Mouse (Mus musculus): ENCODE data around the gene Dvl2.

Dvl2 gene

DNA sequence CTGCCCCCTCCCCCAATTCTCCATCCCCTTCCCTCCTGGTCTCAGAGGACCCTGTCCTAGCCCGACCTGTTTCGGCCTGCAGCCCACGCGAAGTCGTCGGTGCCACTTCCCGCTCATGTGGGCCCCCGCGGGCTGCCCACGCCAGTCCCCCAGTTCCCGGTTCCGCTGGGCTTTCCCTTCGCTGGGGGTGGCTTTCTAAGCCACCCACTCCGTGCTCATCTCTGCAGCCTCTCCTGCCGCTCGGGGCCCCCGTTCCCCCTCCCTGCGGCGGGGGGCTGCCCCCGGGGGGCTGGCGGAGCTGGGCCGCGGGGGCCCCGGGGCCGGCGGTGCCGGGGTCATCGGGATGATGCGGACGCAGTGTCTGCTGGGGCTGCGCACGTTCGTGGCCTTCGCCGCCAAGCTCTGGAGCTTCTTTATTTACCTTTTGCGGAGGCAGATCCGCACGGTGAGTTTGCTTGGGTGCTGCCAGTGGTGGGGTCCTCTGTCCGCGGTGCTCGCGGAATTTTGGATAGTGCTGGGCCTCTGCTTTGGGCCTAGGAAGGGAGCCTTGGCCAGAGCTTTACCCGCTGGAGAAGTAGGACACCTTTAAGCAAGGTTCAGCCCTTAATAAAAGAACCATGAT lies 19.1 kb upstream of the Dvl2 start, which contains the start of gene Ctdnep1:
Gene Ctdnep1 (plus strand): TSS at position 16 of the 622 bp plus-strand sequence.
- peak; percentile 59 for DNase-seq (ENCODE audit: low spot score)

DNA sequence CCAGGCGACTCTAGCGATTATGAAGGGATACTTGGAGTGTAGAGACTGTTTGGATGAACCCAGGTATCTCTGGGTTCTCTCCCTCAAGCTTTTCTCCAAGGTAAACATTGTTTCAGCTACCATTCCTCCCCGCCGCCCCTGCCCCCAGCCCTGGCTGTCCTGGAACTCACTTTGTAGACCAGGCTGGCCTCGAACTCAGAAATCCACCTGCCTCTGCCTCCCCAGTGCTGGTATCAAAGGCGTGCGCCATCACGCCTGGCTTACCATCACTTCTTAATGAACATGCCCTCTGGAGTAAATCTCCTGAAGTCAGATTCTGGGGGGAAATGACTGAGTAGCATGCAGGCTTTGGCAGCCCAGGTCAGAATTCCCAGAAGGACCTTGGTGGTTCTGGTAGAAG lies 18.2 kb upstream of the Dvl2 start, which contains the start of gene Elp5:
Gene Elp5 (minus strand): TSS at position 293 of the 400 bp plus-strand sequence.
- no peak for DNase-seq (ENCODE audit: low spot score)

DNA sequence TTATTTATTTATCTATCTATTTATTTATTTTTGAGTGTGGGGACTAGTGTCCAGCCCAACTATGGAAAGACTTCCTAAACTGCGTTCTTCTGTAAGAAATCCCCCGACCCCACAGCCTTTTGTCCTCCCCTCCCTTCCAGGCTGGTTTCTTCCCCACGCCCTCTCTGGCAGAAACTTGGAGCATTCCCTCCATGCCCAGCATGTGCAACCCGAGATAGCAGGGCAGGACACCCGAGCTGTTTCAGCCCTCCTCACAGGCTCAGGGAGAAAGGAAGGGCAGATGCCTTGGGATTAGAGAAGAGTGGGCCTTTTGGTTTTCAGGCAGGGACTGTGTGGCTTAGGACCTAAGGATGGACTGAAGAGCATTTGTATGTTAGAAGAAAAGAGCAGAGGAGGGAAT lies 17.5 kb upstream of the Dvl2 start:
- DNase-seq (ENCODE audit: low spot score): no peak

DNA sequence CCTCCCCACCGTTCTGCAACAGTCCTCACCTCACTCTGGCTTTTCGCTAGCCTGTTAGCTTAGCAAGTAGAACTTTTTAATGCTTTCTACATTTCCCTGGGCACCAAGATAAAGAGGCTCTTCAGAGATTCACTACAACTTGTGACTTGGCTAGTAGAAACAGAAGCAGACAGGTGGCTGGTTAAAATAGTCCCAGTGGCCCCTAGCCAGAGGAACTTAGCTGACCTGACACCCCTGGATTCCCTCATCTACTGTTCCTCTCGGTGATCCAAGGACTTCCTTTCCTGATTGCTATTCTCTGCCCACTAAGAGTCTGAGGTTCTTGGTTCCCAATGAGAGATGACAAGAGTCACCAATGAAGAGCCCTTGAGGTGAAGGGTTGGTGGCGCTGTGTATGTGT lies 17.0 kb upstream of the Dvl2 start:
- no peak for DNase-seq (ENCODE audit: low spot score)

DNA sequence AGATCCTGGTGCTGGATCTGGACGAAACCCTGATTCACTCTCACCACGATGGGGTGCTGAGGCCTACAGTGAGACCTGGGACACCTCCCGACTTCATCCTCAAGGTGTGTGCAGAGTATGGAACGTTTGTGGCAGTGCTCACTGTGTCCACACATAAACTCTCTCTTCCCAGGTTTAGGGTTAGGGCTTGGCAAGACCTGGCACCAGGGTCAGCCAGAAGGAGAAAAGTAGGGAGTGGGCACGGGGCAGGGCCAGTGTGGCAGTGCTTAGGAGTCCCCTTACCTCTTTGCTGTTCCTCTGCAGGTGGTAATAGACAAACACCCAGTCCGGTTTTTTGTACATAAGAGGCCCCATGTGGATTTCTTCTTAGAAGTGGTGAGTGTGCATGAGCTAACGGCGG lies 16.0 kb upstream of the Dvl2 start:
- DNase-seq (ENCODE audit: low spot score): no peak

DNA sequence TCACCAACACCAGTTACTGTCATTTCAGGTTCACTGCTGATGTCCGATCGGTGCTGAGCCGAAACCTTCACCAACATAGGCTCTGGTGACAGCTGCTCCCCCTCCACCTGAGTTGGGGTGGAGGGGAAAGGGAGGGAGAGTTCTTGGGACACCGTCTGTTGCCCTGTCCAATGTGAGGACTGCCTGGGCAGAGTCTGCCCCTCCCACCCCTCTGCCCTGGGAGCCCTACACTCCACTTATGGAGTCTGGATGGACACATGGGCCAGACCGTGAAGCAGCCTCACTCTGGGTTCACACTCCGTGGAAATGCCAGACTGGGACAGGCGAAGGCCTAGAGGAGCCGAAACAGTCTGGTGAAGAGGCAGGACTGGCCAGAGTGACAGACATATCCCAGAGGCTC lies 10.4 kb upstream of the Dvl2 start:
- DNase-seq (ENCODE audit: low spot score): no peak

DNA sequence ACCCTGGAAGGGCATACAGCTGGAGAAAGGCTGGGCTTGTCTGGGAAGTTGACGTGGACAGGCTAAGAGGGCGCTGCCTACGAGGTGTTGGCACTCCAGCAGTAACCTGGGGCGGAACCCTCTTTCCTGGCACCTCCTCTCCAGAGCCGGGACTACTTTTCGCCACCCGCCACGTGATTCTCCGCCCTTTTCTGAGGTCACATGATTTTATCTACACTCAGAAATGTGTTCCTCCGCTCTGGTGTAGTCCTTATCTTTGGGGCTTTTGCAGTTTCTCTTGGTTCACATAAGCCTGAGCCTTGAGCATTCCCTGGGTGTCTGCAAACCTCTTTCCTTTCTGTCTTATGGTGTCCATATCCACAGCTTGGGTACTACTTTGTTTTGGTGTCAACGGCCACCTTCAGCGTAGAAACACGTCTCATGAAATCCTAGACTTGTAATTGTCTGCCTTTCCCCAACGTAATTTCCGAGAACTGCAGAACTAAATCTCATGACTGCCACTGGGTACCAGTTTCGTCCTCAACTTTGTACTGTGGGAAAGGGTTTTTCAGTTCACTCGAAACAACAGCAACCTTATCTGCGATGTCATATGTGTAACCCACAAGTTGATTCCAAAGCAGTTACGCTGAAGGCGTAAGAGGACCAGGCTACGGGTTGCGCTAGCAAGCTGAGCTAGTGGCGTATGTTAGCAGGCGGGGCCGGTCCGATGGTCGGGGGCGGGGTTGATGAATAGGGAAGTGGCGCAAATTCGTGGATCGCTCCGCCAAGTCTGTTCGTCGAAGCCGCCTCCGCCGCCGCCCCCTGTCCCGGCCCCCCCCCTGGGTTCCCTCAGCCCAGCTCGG lies 9.3 kb upstream of the Dvl2 start, which contains the start of gene Gabarap:
Gene Gabarap (plus strand): TSS at position 294 of the 842 bp plus-strand sequence.
- peak; percentile 97 for DNase-seq (ENCODE audit: low spot score)

DNA sequence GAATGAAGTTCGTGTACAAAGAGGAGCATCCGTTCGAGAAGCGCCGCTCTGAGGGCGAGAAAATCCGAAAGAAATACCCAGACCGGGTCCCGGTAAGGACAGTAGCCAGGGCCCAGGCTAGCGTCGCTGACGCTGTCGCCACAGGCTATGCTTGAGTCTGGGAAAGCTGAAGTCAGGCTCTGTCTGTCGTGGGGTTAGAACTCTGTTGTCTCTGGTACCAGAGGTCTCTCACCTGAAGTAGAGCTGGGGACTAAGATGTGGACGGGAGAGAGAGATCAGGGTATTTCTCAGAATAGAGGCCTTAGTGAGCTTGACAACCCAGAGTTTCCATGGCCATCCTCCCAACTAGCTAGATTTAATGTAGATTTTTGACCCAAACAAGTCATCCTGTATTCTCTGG lies 8.7 kb upstream of the Dvl2 start:
- DNase-seq (ENCODE audit: low spot score): no peak

DNA sequence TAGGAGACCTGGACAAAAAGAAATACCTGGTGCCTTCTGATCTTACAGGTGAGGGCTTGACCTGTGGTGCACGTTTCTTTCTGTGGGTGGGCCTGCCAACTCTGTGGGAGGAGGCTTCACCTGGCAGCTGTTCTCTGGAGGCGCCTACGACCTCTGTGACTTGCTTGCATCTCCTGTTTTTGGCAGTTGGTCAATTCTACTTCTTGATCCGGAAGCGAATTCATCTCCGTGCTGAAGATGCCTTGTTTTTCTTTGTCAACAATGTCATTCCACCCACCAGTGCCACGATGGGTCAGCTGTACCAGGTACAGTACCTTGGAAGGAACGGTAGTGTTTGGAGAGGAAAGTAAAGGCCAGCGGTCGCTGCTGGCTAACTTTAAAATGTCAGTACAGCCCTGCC lies 8.0 kb upstream of the Dvl2 start:
- no peak for DNase-seq (ENCODE audit: low spot score)

DNA sequence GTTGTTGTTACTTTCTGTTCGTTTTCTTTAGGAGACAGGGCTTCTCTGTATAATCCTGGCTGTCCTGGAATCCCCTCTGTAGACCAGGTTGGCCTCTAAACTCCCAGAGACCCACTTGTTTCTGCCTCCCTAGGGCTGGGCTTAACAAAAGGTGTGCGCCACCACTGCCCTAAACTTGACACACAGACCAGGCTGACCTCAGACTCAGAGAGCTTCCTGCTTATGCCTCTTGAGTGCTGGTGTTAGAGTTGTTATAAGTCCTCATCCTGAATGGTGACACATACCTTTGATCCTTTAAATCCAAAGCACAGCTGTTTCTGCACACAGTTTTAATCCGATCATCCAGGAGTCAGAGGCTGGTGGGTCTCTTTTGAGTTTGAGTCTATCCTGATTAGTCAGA lies 7.5 kb upstream of the Dvl2 start:
- no peak for DNase-seq (ENCODE audit: low spot score)

DNA sequence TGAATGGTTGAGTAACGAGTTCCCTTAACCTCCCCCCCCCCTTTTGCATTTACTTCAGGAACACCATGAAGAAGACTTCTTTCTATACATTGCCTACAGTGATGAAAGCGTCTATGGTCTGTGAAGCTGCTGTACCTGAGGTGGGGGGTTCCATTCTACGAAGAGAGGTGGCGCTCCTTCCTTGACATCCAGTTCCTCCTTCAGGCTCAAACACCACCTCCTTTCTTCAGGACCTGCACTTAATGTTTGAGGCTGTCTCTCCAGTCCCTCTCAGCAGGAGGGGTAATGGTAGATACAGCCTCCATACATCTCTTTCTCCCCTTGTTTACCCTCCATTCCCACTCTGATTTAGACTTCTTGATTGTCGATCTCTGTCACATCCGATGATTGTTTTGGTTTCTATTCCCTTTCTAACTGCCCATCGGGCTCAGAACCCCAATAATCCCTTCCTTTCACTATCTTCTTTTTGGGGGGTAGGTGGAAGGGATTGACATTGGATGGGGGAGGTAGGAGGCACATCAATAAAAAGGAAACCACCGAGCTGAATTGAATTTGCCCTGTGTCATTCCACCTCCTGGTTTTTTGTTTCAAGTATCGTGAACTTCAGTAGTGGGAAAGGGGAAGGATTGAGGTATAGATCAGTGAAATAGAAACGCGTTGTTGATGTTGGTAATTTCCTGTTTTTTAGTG lies 5.8 kb upstream of the Dvl2 start:
- no peak for DNase-seq (ENCODE audit: low spot score)

DNA sequence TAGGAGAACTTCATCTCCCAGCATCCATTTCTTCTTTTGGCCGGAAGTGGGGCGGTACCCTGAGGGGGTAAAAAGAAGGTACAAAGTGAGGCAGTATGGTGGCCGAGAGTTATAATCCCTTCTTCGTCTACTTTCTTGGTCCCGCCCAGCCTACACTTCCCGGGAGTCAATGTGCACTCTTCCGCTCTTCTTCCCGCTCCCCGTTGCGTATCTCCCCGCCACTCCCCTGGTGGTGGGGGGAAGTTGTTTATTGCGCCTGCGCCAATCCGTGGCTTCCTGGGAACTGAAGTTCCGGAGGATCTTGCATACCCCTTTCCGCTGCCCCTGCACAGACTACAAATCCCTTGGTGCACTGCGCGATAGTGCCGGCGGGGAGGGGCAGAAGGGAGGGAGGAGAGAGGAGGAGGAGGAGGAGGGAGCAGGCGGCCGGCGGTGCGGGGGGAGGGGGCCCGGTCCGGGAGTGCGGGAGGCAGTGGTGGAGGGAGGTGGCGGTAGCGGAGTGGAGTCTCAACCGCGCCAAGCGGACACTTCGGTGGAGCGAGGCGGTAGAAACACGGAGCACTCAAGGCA lies 4.9 kb upstream of the Dvl2 start, which contains the start of gene Phf23:
Gene Phf23 (plus strand): TSS at position 387 of the 570 bp plus-strand sequence.
- DNase-seq (ENCODE audit: low spot score): peak; percentile 97

DNA sequence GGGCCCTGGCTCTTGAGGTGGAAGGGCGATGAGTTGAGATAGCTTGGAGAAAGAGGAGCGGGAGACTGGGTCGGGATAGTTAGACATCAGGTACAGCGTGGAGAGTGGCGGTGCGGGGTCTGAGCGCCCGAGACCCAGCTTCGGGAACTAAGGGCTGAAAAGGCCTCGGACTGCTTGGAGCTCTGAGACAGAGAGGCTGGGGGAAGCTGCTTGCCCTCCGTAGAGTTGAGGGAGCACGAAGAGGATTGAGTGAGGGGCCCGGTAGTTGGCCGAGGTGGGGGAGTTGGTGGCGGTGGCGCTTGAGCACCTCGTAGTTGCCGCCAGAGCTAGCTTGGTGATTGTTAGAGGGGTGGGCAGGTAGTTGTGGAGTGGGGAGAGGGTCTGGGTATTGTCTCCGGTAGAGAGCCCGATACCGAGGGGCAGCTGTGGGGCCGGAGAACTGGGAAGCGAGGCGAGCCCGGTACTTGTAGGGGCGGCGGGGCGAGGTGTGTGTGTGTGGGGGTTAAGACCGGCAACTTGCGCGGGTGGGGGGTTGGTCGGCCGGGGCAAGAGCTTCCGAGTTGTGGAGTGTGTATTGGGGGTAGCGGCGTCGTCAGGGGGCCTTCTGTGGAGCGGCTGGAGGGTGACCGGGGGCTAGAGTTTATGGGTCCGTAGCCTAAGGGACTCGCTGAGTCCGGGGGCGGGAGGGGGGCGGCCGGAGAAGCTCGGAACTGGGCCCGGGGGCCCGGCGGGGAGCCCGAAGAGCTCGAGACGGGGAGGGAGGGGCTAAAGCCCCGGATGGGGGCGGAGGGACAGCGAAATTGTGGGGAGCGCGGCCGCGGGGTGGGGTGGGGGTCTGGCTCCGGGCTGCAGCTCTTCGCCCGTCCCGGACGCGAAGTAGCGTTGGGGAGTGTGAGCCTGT lies 4.0 kb upstream of the Dvl2 start:
- peak; percentile 77 for DNase-seq (ENCODE audit: low spot score)

DNA sequence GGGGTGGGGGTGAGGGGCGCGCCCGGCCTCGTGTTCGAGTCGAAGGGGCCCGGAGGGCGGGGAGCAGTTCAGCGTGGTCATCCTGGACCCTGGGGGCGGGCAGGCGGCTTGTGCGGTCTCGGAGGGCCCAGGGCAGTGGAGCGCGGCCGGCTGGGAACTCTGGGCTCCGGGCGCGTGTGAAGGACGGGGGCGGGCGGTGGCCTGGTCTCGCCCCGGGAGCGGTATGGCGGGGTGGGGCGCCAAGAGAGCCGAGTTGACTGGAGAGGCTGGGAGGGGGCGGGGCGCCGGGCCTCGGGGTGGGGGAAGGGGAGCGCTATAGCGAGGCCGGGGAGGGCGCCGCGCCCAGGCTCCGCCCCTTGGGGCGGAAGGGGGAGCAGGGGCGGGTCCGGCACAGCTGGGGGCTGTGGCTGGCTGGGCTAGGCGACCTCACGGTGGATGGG lies 3.3 kb upstream of the Dvl2 start:
- DNase-seq (ENCODE audit: low spot score): peak; percentile 96

DNA sequence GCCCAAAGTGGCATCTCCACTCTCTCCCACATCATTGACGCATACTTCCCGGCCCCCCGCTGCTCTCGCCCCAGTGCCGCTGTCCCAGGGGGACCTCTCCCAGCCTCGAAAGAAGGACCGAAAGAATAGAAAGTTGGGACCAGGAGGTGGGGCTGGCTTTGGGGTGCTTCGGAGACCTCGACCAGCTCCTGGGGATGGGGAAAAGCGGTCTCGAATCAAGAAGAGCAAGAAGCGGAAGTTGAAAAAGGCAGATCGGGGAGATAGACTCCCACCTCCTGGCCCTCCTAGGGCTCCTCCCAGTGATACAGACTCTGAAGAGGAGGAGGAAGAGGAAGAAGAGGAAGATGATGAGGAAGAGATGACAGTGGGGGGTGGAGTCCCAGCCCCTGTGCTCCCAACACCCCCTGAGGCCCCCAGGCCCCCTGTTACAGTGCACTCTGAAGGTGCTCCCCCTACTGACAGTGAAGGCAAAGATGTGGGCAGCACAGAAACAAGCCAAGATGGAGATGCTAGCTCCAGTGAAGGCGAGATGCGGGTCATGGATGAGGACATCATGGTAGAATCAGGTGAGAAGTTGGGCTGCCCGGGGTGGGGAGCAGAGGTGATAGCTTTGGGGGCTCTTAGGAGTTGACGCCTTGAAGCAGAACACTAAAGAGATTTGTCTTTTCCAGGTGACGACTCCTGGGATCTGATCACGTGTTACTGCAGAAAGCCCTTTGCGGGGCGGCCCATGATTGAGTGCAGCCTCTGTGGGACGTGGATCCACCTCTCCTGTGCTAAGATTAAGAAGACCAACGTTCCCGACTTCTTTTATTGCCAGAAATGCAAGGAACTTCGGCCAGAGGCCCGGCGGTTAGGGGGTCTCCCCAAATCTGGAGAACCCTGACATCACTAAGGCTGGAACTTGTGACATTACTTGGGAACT lies 1.6 kb upstream of the Dvl2 start:
- no peak for DNase-seq (ENCODE audit: low spot score)

DNA sequence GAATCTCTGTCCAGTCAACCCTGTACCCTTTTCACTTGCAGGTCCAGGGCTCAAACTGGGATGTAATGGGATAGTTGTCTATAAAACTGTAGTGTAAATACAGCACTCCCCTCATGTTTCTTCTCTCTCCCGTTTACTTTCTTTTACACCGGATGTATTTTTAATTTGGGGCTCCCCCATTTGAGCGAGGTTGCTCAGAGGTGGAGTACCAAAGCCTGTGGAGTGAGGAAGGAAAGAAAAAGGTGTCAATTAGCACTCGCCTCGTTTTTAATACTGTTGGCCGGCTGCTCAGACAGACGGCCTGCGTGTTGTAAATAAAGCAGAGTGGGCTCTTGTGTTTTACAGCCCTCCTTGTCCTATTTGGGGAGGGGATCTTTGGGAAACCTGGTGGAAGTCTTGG lies 729 bp upstream of the Dvl2 start:
- no peak for DNase-seq (ENCODE audit: low spot score)

DNA sequence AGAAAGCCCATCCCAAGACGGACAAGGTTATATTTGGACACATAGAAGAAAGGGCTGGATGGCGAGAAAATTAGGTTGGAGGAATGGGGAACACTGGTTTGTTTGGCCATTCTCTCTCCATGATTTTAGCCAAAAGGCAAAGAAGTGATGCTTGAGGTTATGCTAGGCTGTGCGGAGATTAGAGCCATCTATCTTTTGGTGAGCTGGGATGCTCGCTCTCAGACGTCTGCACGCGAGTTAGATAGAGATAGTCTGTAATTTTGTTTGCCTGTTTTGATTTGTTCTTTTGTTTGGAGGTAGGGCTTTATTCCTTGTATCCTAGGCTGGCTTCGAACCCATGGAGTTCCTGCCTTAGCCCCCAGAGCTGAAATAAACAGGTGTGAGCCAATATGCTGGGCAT lies 764 bp downstream of the Dvl2 start:
- DNase-seq (ENCODE audit: low spot score): no peak

DNA sequence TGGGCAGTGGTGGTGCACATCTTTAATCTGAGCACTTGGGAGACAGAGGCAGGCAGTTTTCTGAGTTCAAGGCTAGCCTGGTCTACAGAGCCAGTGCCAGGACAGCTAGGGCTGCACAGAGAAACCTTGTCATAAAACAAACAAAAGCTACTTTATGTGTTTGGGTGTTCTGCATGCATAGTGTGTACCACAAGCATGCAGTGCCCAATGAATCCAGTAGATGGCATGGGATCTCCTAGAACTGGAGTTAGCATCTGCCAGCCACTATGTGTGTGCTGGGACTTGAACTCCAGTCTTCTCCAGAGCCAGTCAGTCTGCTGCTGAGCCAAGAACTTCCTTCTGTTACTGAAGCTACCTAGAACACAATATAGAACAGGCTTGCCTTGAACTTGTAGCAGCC lies 1.5 kb downstream of the Dvl2 start:
- peak; percentile 71 for DNase-seq (ENCODE audit: low spot score)

DNA sequence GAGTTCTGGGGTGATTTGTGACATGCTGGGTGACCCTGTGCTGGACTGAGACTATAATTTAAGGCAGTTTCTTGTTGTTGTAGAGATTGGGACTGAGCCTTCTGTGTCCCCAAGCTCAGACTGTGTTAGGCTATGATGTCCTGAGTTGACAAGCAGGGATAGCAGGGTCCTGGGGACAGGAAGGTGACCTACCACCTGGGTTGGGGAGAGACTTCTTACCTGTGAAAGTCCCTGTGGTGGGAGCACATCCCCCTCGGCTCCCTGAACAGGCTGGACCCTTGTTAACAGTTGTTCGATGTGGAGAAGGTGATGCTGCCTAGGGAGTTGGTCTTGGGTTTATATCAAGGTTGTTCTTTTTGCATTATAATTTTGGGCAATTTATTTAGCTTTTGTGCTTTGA lies 2.1 kb downstream of the Dvl2 start:
- DNase-seq (ENCODE audit: low spot score): no peak

DNA sequence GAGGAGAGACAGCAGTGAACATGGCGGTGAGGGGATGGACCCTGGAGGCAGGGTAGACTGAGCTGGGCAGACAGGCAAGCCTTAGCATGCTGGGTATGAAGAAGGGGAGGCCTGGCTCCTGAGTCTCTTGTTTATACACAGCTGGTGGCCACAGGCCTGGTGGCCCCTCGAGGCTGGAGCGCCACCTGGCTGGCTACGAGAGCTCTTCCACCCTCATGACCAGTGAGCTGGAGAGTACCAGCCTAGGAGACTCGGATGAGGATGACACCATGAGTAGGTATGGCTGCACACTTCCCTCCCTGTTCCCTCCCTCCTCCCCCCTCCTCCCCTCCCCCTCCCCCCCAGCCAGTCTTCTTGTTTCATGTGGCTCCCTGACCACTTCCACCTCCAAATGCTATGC lies 5.1 kb downstream of the Dvl2 start:
- DNase-seq (ENCODE audit: low spot score): no peak
